Mouse (Mus musculus) brain, embryonic 14.5 days (tissue): Measurements from ENCODE around the gene Hdac4.

Experiments
- CTCF ChIP-seq: fragments of 200-500 bp; IDR thresholded peaks from 2 replicates; pipeline ENCODE4 v1.5.1; 2012; ENCODE audit warnings: inconsistent platforms, mild to moderate bottlenecking, moderate library complexity, borderline replicate concordance; ENCODE audit not compliant: insufficient read depth, insufficient read length; ENCODE audit errors: extremely low read depth
- POLR2A ChIP-seq: fragments of 200-500 bp; IDR thresholded peaks from 2 replicates; pipeline ENCODE4 v1.6.1; 2012; ENCODE audit warnings: mild to moderate bottlenecking, inconsistent platforms, borderline replicate concordance; ENCODE audit not compliant: poor library complexity, insufficient read depth, insufficient read length, severe bottlenecking; ENCODE audit errors: extremely low read depth

DNA sequence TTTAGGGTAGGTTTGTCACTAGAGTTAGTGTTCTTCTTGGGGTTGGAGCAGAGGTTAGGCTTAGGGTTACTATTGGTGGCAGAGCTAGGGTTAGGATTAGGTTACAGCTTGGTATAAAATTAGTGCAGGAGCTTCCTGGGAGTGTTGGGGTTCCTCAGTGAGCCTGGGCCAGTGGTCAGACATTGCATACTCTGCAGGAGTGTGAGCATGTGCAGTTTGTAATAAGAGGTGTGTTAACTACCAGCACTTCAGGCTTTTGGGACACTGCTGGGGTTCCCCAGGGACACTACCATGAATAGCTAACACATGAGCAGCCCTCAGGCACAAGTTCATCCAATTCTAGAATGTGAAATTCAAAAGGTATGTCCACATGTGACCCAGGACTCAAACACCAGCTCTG is 209.7 kb downstream of the Hdac4 start:
- TF ChIP-seq POLR2A (no peak), CTCF (no peak)
